Mouse (Mus musculus) embryonic facial prominence, embryonic 12.5 days (tissue): ENCODE data around the gene Hnrnph2. TPM values are rescaled to one million over a fixed set of nuclear protein-coding genes. Genes with fewer than 3 reads are reported as not detected.

Experiments used
- polyA plus RNA-seq: library from polyadenylated mRNA; unstranded; fragments of >200 nt; fragmentation: Nextera tagmentation; extraction: Ambion mirVana; gene quantifications from 2 replicates; pipeline ENCODE4 v1.2.1, GENCODE M21; 2016

Hnrnph2 gene
- polyA plus RNA-seq, 1 experiment from 2014 or later = 174 TPM

Other genes with a start within 250 kb of the Hnrnph2 start
- gene Drp2, start 196.6 kb upstream of the Hnrnph2 start, polyA plus RNA-seq = 5.0 and 5.2 TPM in 2 replicates
- gene Taf7l, start 124.7 kb upstream of the Hnrnph2 start, polyA plus RNA-seq = 0.27 TPM in 2 replicates
- 63.8 and 65.0 TPM in 2 replicates for gene Timm8a1, start 59.3 kb upstream of the Hnrnph2 start, polyA plus RNA-seq
- gene Btk, start 17.6 kb upstream of the Hnrnph2 start, polyA plus RNA-seq = 0.96 and 1.8 TPM in 2 replicates
- 353 and 360 TPM in 2 replicates for gene Rpl36a, start 15.5 kb upstream of the Hnrnph2 start, polyA plus RNA-seq
- gene Gla, start 54 bp upstream of the Hnrnph2 start, polyA plus RNA-seq = 4.7 and 4.8 TPM in 2 replicates
- gene Armcx4, start 85.3 kb downstream of the Hnrnph2 start, polyA plus RNA-seq = 6.2 and 7.0 TPM in 2 replicates
- 63.2 and 68.7 TPM in 2 replicates for gene Armcx1, start 116.8 kb downstream of the Hnrnph2 start, polyA plus RNA-seq
- 34.4 and 35.7 TPM in 2 replicates for gene Armcx6, start 150.2 kb downstream of the Hnrnph2 start, polyA plus RNA-seq
- 66.6 and 72.2 TPM in 2 replicates for gene Armcx3, start 155.4 kb downstream of the Hnrnph2 start, polyA plus RNA-seq
- 89.9 and 95.3 TPM in 2 replicates for gene Armcx2, start 208.0 kb downstream of the Hnrnph2 start, polyA plus RNA-seq